Mouse (Mus musculus): ENCODE data around the gene Mup8.
"Not testable (repeated sequence)": the region's sequence is repeated elsewhere in the genome, so short reads cannot be mapped to it uniquely, and the experiment has no call there.

Mup8 gene

GRCm38 (mm10) chr4:60222499-60222898 lies at the start of gene Mup8:
Mup8 (minus strand) TSS chr4:60222599.
- not testable (repeated sequence) for DNase-seq

GRCm38 (mm10) chr4:60265977-60266770 lies 43.8 kb upstream of the Mup8 start:
- DNase-seq = not testable (repeated sequence)

- not testable (repeated sequence) for DNase-seq
Observed at GRCm38 (mm10) chr4:60262706-60263105, 40.3 kb upstream of the Mup8 start.
